Mouse (Mus musculus) frontal cortex, adult 2 months (tissue): ENCODE measurements around the gene Pde4b. TPM values are rescaled to one million over a fixed set of nuclear protein-coding genes. Genes with fewer than 3 reads are reported as not detected.

ENCODE experiments used
- DNase-seq, 2 experiments: peaks; one replicate each; pipeline ENCODE4 v3.0.0; 2022; ENCODE audit warnings: low spot score in 1 of 2; ENCODE audit errors: extremely low spot score in 1 of 2
- polyA plus RNA-seq: library from polyadenylated mRNA; depleted of rRNA; stranded (reverse); fragments of >200 nt; gene quantifications from 2 replicates; pipeline ENCODE4 v1.2.3, GENCODE M21; 2012

Gene Pde4b
- polyA plus RNA-seq, 1 experiment: 82.2 TPM

DNA sequence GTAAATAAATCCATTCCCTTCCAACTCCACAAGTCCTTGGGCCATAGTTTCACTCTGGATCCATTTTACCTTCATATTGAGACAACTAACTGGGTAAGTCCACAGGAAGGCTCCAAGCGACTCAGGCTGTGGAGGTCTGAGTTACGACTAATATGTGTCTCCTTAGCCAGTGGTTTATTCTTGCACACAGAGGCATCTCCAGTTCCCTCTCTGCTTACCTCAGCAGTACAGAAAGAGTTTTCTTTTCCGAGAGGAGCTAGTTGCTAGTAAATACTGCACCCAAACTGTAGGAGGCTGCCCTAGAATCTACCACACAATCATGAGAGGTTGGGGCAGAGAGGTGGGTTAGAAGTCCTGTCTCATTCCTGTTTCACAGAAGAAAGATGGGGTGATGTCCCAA is 499.4 kb downstream of the Pde4b start:
- no peak for DNase-seq

- DNase-seq: peak; percentile 71 to 80
These were observed 501.5 kb downstream of the Pde4b start for GRCm38 (mm10) chr4:102588668-102589455.

GRCm38 (mm10) chr4:102589537-102590031 is 502.2 kb downstream of the Pde4b start:
- peak in 1 of 2 experiments; percentile 70 for DNase-seq

GRCm38 (mm10) chr4:102591798-102592197 is 504.5 kb downstream of the Pde4b start:
- peak in 1 of 2 experiments; percentile 61 for DNase-seq

DNA sequence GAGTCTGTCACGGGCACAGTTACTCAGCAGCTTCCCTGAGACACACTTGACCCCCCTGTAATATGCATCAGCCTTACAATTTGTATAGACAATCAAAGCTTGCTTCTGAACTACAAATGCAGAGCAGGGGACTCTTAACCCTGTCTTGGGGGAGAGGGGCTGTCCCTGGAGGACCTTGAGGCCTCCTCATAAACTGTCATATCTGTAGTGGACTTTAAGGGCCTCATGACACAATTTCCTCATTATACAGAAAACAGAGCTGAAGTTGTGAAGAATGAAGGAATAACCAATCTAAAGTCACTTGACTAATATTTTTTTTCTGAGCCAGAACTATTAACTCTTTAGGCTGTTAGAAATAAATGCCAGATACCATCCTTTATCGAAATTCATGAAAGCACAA is 505.2 kb downstream of the Pde4b start:
- no peak for DNase-seq

DNA sequence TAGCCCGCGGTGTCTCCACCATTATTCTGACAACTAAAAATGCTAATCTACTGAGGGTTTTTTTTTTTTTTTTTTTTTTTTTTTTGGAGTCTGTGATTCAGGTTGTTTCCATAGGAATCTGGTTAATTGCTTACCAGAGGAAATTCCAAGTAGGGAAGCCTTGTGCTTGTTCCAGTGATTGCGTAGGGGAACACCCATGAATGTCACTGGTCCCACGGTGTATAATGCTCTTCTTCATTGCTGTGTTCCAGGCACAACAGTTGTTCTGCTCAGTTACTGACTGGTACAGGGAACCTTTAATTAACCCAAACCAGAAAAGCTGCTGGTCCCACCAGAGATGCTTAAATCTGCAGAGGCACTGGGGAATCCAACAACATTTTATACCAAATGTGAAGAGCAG is 506.3 kb downstream of the Pde4b start:
- no peak for DNase-seq

- DNase-seq: no peak
These were observed 507.2 kb downstream of the Pde4b start for GRCm38 (mm10) chr4:102594506-102594905.

DNA sequence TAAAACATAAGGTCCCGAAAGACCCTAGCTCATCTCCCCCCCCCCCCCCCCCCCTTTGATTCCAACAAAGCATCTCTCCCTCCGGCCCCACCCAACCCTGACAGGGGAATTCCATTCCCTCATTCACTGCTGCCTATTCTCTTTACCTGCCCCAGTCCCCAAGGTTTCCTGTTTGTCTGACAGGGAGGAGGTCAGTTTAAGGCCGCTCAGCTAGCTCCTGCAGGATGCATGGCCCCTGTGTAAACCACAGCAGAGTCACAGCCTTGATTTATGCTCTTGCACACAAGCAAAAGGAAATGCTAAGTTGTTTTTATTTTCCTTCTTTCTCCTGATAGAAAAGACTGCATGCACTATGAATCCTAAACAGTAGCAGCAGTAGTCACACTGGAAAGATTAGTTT is 516.6 kb downstream of the Pde4b start:
- no peak for DNase-seq

GRCm38 (mm10) chr4:102605231-102605630 is 517.9 kb downstream of the Pde4b start:
- no peak for DNase-seq

DNA sequence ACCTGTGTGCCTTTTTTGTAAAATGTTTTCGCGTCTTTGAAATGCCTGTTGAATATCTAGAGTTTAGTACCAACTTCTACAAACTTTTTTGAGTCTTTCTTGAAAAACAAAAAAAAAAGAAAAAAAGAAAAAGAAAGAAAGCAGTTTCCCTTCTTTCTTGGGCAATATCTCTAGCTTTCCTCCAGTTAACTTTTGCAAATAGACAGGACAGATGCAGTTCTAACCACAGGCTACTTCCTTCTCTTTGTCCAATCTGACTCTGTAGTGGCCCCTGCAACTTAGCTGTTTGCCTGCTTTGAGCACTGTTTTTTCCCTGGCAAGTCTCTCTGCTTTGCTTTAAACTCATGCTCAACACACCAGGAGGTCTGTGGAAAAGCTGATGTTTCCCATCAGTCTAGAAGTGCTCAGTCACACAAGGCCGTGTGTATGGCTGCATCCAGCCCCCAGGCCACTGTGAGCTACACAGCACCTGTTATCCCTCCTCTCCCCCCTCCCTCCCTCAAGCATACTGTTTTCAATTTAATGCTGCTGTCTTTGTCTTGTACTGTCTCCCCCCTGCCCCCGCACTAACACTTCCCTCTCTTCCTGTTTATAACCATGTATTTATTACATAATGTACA is 518.5 kb downstream of the Pde4b start:
- DNase-seq: no peak

- DNase-seq: no peak
These were observed 519.5 kb downstream of the Pde4b start for GRCm38 (mm10) chr4:102606825-102607224.

DNA sequence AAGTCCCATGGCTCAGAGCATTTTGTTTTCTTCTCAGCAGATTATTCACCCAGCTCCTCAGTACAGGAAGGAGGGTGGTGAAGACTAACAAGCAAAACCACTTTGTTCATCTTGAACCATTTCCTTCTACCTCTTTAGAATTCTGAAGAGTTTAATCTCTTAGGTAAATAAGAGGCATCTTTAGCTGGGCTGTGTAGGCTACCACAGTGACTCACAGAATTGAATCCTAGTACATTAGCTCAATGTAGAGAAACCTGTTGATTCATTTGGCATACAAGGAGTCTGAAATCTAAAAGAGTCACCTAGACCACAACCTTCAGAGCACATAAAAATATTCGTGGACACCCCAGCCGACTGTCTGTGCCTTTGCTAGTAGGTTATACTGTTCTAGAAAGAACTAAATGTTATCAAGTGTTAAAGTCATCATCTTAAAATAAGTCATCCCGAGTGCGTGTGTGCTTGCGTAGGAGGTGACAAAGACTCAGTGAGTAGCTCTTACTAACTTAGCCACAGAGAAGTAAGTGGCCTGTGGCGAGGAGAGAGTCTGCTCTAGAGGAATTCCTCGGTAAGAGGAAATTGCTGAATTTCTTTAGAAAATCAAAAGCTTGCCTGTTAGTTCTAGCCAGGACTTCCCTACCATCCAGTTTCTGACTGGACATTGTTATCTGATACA is 520.5 kb downstream of the Pde4b start:
- DNase-seq: peak in 1 of 2 experiments; percentile 39

GRCm38 (mm10) chr4:102612596-102612995 is 525.3 kb downstream of the Pde4b start:
- DNase-seq: no peak

GRCm38 (mm10) chr4:102617774-102618173 is 530.4 kb downstream of the Pde4b start:
- no peak for DNase-seq

DNA sequence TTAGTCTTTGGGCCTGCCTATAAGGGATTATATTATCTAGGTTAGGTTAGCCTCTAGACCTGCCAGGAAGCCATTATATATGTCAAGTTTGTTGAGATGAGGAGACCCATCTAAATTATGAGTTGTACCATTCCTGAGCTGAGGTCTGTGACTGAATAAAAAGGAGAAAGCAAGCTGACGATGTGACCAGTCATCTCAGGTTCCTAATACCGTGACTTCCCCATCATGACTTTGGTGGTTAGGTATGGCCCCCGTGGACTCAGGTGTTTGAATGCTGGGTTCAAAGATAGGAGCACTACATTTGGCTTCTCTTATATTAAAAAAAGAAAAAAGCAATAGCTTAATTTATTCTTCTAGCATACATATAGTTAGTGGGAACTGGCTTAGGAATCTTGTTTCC is 531.3 kb downstream of the Pde4b start:
- DNase-seq: no peak

GRCm38 (mm10) chr4:102620179-102620910 is 533.0 kb downstream of the Pde4b start:
- no peak for DNase-seq

GRCm38 (mm10) chr4:102621120-102621519 is 533.8 kb downstream of the Pde4b start:
- no peak for DNase-seq

- no peak for DNase-seq
These were observed 535.6 kb downstream of the Pde4b start for GRCm38 (mm10) chr4:102622977-102623376.

DNA sequence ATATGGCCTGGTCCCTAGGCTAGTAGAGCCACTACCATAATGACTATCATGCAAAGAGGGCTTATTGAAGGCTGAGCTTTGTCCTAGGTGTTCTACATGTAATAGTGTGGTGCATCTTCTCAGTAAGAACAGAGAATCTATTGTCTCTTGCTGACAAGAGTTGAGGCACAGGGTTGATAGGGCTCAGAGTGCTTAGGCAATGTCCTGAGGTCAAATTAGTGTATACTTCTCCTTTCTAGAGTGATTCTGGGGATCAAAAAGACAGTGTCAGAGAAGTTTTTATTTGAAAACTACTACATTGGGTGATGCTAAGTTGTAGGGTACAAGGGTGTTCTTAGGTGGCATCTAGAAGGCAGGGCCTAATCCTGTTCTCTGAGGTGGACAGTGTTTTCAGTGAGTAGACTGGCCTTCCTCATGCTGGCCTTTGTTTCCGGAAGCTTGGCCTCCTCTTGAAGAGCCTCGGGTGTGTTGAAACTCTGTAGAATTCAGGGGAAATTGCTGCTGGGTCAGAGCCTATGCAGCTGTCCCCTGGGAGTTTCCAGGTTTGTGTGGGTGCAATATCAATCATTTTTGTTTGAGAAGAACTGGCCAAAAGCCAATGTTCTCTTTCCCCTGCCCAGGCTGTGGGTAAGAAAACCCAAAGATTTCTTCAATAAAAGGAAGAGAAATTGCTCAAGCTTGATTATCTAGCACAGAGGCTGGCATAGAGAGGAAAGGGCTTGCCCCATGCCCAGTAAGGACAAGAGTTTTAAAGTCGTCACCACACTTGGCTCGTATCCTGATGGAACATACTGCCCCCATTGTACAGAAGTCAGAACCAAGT is 536.7 kb downstream of the Pde4b start:
- no peak for DNase-seq

DNA sequence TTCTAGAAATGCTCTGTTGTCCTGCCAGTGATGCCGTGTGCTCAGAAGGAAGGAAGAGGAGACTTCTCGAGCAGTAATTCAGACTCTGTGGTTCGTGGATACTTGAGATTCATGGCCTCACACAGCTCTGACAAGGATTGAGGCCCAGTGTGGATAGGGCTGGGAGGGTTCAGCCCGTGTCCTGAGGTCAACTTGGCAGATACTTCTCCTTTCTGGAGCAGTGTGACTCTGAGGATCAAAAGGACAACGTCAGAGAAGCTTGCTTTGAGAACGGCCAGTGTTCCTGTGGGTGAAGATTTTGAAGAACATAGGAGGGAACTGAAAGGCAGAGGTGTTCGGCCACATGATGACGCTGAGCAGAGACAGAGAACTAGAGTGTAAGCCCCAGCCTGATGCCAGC is 537.6 kb downstream of the Pde4b start:
- no peak for DNase-seq
